Mouse (Mus musculus): ENCODE data around the gene Nr2c2. TPM values are rescaled to one million over a fixed set of nuclear protein-coding genes. Genes with fewer than 3 reads are reported as not detected.

Nr2c2 gene
- polyA plus RNA-seq (2012): 4.0 and 4.3 TPM in 2 replicates

GRCm38 (mm10) chr6:92091130-92091591, at the start of gene Nr2c2:
Nr2c2 (plus strand) TSS chr6:92091390.

DNA sequence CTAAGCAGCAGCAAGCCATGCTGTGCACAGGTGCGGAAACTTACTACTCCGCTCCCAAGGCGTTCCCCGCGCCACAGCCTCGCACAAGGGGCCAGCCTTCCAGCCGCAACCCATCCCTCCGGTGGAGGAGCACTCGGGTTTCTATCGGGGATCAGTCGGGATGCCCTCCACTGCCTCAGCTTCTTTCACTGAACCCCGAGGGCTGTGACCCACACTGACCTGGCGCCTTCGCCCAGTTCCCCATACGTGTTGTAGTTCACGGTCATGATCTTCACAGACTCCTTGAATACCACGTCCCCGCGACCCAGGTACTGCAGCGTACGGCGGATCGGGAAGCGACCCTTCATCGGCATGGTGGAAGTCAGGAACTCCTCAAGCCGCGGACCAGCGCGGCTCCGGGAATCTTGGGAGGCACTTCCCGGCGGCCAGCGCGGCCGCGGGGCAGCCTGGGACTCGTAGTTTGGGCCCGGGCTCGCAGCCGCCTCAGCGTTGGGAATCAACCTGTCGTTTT, 92.5 kb downstream of the Nr2c2 start, which contains the start of gene Mrps25:
Gene Mrps25 (minus strand): TSS at position 413 of the 511 bp plus-strand sequence.

GRCm38 (mm10) chr6:92214773-92215449, 123.7 kb downstream of the Nr2c2 start, which contains the start of gene Rbsn:
Rbsn (minus strand) TSS chr6:92214925.

Other genes with a start within 250 kb of the Nr2c2 start
- gene Ccdc174, start 213.3 kb upstream of the Nr2c2 start, polyA plus RNA-seq (2012): 15.1 and 18.2 TPM in 2 replicates
- gene 4930590J08Rik, start 188.6 kb upstream of the Nr2c2 start, polyA plus RNA-seq (2012): not detected in 2 replicates
- 0.34 and 0.65 TPM in 2 replicates for gene Fgd5, start 112.5 kb upstream of the Nr2c2 start, polyA plus RNA-seq (2012)
- 11.2 and 15.6 TPM in 2 replicates for gene Mrps25, start 92.6 kb downstream of the Nr2c2 start, polyA plus RNA-seq (2012)
- 6.6 and 7.8 TPM in 2 replicates for gene Rbsn, start 123.5 kb downstream of the Nr2c2 start, polyA plus RNA-seq (2012)
- 0.06 TPM in 1 of 2 replicates, not detected in the other for gene Trh, start 153.3 kb downstream of the Nr2c2 start, polyA plus RNA-seq (2012)

Measured in megakaryocyte-erythroid progenitor cell, adult 5 weeks (primary cell).